Mouse (Mus musculus) hindbrain, embryonic 16.5 days (tissue): ENCODE data around the gene Grin2b. TPM values are rescaled to one million over a fixed set of nuclear protein-coding genes. Genes with fewer than 3 reads are reported as not detected.

Experiments
- ATAC-seq: fragments of 200-750 bp; cut with Nextera tagmentation; 2 replicates; pipeline ENCODE4 v1.8.0; 2017; ENCODE audit warnings: moderate TSS enrichment, moderate library complexity
- H3K27ac ChIP-seq: fragments of 300-500 bp; sonication (generic); 2 replicates; pipeline ENCODE4 v1.5.1; 2014; ENCODE audit warnings: low read depth, mild to moderate bottlenecking, control low read depth, low read length, moderate library complexity
- H3K27me3 ChIP-seq: fragments of 300-500 bp; sonication (generic); replicated peaks from 2 replicates; pipeline ENCODE4 v1.6.1; 2014; ENCODE audit warnings: low read length; ENCODE audit not compliant: control insufficient read depth, insufficient read depth
- H3K36me3 ChIP-seq: fragments of 300-500 bp; sonication (generic); 2 replicates; pipeline ENCODE4 v1.6.1; 2014; ENCODE audit warnings: mild to moderate bottlenecking, low read length, moderate library complexity, mixed read lengths; ENCODE audit not compliant: control insufficient read depth, insufficient read depth
- H3K4me1 ChIP-seq: fragments of 300-500 bp; sonication (generic); 2 replicates; pipeline ENCODE4 v1.6.1; 2014; ENCODE audit warnings: low read depth, low read length; ENCODE audit not compliant: control insufficient read depth, insufficient read depth
- H3K4me2 ChIP-seq: fragments of 300-500 bp; sonication (generic); 2 replicates; pipeline ENCODE4 v1.6.1; 2014; ENCODE audit warnings: mild to moderate bottlenecking, low read length, control low read depth, moderate library complexity
- H3K4me3 ChIP-seq: fragments of 300-500 bp; sonication (generic); 2 replicates; pipeline ENCODE4 v1.5.1; 2014; ENCODE audit warnings: mild to moderate bottlenecking, low read length, control low read depth, moderate library complexity
- H3K9ac ChIP-seq: fragments of 300-500 bp; sonication (generic); 2 replicates; pipeline ENCODE4 v1.6.1; 2014; ENCODE audit warnings: low read depth, mild to moderate bottlenecking, control low read depth, low read length, moderate library complexity
- H3K9me3 ChIP-seq: fragments of 300-500 bp; sonication (generic); 2 replicates; pipeline ENCODE4 v1.6.1; 2014; ENCODE audit warnings: mild to moderate bottlenecking, low read length, moderate library complexity; ENCODE audit not compliant: control insufficient read depth
- WGBS: fragments of 180-500 bp; shearing (Covaris S2); extraction: QIAGEN DNeasy Blood & Tissue Kit; methylation state at CpG from one replicate; pipeline ENCODE4 v1.1.7; 2014; 5-methylcytosine and 5-hydroxymethylcytosine counted together
- polyA plus RNA-seq: library from polyadenylated mRNA; unstranded; fragments of >200 nt; fragmentation: Nextera tagmentation; extraction: Ambion mirVana; gene quantifications from 2 replicates; pipeline ENCODE4 v1.2.1, GENCODE M21; 2015

Grin2b gene
- polyA plus RNA-seq, 1 experiment from 2014 or later: 56.1 TPM

- H3K4me2 ChIP-seq: no peak overlapping the region
- H3K27me3 ChIP-seq: no peaks in the 10 kb centered on the region
- H3K4me1 ChIP-seq: 0 out of 2 replicates have a peak, but pooled peaks cover 2% of the 10 kb centered on the region
- 91% methylated on average over 3 of the region's 3 CpGs for WGBS
- no peak for ATAC-seq
- no peaks in the 10 kb centered on the region for H3K36me3 ChIP-seq
- no peak overlapping the region for H3K27ac ChIP-seq
- no peak overlapping the region for H3K9ac ChIP-seq
- no peaks in the 10 kb centered on the region for H3K9me3 ChIP-seq
- no peak overlapping the region for H3K4me3 ChIP-seq
Measured at GRCm38 (mm10) chr6:136117390-136117789, 55.9 kb downstream of the Grin2b start.

GRCm38 (mm10) chr6:136113639-136114410 lies 59.5 kb downstream of the Grin2b start:
- 41% methylated on average over 6 of the region's 6 CpGs for WGBS
- no peaks in the 10 kb centered on the region for H3K9me3 ChIP-seq
- peaks cover 6% of the 10 kb centered on the region; the same call in 1 of the 2 replicates for H3K4me1 ChIP-seq
- H3K27me3 ChIP-seq: no peaks in the 10 kb centered on the region
- no peak overlapping the region for H3K4me3 ChIP-seq
- no peak overlapping the region for H3K27ac ChIP-seq
- no peak overlapping the region for H3K4me2 ChIP-seq
- no peak for ATAC-seq
- no peaks in the 10 kb centered on the region for H3K36me3 ChIP-seq
- no peak overlapping the region for H3K9ac ChIP-seq

GRCm38 (mm10) chr6:136109172-136109571 lies 64.1 kb downstream of the Grin2b start:
- no peaks in the 10 kb centered on the region for H3K9me3 ChIP-seq
- no peak overlapping the region for H3K4me3 ChIP-seq
- no peaks in the 10 kb centered on the region for H3K36me3 ChIP-seq
- peak; percentile 44 for ATAC-seq
- H3K9ac ChIP-seq: no peak overlapping the region
- H3K4me1 ChIP-seq: peaks cover 8% of the 10 kb centered on the region; the same call in 1 of the 2 replicates
- no peak overlapping the region for H3K27ac ChIP-seq
- no peaks in the 10 kb centered on the region for H3K27me3 ChIP-seq
- no peak overlapping the region for H3K4me2 ChIP-seq
- WGBS: 46% methylated on average over 6 of the region's 6 CpGs

GRCm38 (mm10) chr6:136108466-136108865 lies 64.8 kb downstream of the Grin2b start:
- ATAC-seq: no peak
- Histone ChIP-seq H3K9ac (no peak overlapping the region), H3K36me3 (no peaks in the 10 kb centered on the region), H3K9me3 (no peaks in the 10 kb centered on the region), H3K27ac (peak overlapping the region; percentile 23; the same call in 1 of the 2 replicates), H3K4me1 (peaks cover 8% of the 10 kb centered on the region; the same call in 1 of the 2 replicates), H3K4me2 (no peak overlapping the region), H3K4me3 (no peak overlapping the region), H3K27me3 (no peaks in the 10 kb centered on the region)
- whole genome bisulfite sequencing: 55% methylated on average over 3 of the region's 3 CpGs

DNA sequence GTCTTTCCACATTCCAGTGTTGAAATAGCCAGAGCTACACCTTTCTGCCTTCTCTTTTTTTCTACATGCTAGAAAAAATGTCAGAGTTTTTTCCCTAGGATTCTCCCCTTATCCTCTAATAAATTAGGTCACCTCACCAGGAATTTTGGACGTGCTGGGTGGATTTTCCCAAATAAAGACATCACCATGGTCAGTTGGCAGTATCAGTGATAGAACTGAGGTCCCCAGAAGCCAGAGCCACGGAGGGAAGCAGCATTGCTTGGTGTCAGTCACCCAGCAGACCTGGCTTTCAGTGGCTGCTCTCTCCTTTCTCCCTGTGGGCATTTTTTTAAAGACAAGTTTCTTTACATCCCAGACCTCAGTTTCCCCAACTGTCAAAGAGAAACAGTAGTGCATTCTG lies 68.1 kb downstream of the Grin2b start:
- ATAC-seq: no peak
- H3K27ac ChIP-seq: no peak overlapping the region
- peaks cover 6% of the 10 kb centered on the region; the same call in 1 of the 2 replicates for H3K4me1 ChIP-seq
- no peaks in the 10 kb centered on the region for H3K27me3 ChIP-seq
- 85% methylated on average over 2 of the region's 2 CpGs for WGBS
- H3K36me3 ChIP-seq: no peaks in the 10 kb centered on the region
- H3K4me3 ChIP-seq: no peak overlapping the region
- no peak overlapping the region for H3K9ac ChIP-seq
- H3K9me3 ChIP-seq: 0 out of 2 replicates have a peak, but pooled peaks cover 2% of the 10 kb centered on the region
- H3K4me2 ChIP-seq: no peak overlapping the region

GRCm38 (mm10) chr6:136100241-136100640 lies 73.1 kb downstream of the Grin2b start:
- H3K27me3 ChIP-seq: no peaks in the 10 kb centered on the region
- H3K9me3 ChIP-seq: 0 out of 2 replicates have a peak, but pooled peaks cover 2% of the 10 kb centered on the region
- no peak overlapping the region for H3K9ac ChIP-seq
- no peak overlapping the region for H3K4me3 ChIP-seq
- no peak overlapping the region for H3K27ac ChIP-seq
- H3K4me1 ChIP-seq: no peaks in the 10 kb centered on the region
- no peak overlapping the region for H3K4me2 ChIP-seq
- H3K36me3 ChIP-seq: no peaks in the 10 kb centered on the region
- no peak for ATAC-seq
- WGBS: 84% methylated on average over 4 of the region's 5 CpGs

DNA sequence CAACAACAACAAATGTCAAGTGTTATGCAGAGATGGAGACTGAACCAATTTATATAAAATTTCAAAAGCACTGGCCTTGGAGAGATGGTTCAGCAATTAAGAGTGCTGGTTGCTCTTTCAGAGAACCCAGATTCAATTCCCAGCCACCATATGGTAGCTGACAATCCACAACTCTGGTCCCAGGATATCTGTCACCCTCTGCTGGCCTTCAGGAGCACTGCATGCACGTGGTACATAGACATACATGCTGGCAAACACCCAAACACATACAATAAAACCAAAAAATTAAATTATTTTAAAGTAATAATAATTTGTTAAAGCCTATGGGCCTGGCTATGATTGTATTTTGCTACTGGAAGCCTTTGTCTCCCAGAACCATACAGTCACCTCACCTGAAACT lies 77.0 kb downstream of the Grin2b start:
- Histone ChIP-seq H3K27ac (no peak overlapping the region), H3K4me3 (no peak overlapping the region), H3K4me2 (no peak overlapping the region), H3K27me3 (no peaks in the 10 kb centered on the region), H3K9ac (no peak overlapping the region), H3K4me1 (no peaks in the 10 kb centered on the region), H3K36me3 (no peaks in the 10 kb centered on the region), H3K9me3 (no peaks in the 10 kb centered on the region)
- 30% methylated on average over 1 of the region's 1 CpGs for WGBS
- ATAC-seq: no peak

GRCm38 (mm10) chr6:136079991-136080734 lies 93.1 kb downstream of the Grin2b start:
- 0 out of 2 replicates have a peak overlapping the region, but pooled peaks have one; percentile 3 for H3K27ac ChIP-seq
- WGBS: 55% methylated on average over 17 of the region's 17 CpGs

More at GRCm38 (mm10) chr6:136079991-136080734, 93.1 kb downstream of the Grin2b start:
- Histone ChIP-seq H3K27me3 (no peaks in the 10 kb centered on the region), H3K9ac (no peak overlapping the region), H3K4me3 (no peak overlapping the region), H3K4me2 (no peak overlapping the region), H3K36me3 (no peaks in the 10 kb centered on the region), H3K4me1 (peaks cover 5% of the 10 kb centered on the region; the same call in 1 of the 2 replicates), H3K9me3 (no peaks in the 10 kb centered on the region)
- ATAC-seq: peak; percentile 53
